Mouse (Mus musculus) bone marrow macrophage, adult 2 months (primary cell): Measurements from ENCODE around the gene Cdrt4.

Source experiments
- CTCF ChIP-seq: IDR thresholded peaks from 2 replicates; pipeline ENCODE4 v1.5.1; 2012; ENCODE audit warnings: low read depth, mild to moderate bottlenecking, low read length, moderate library complexity
- POLR2A ChIP-seq: IDR thresholded peaks from 2 replicates; pipeline ENCODE4 v1.6.1; 2012; ENCODE audit warnings: mild to moderate bottlenecking, low read depth, low read length, borderline replicate concordance

DNA sequence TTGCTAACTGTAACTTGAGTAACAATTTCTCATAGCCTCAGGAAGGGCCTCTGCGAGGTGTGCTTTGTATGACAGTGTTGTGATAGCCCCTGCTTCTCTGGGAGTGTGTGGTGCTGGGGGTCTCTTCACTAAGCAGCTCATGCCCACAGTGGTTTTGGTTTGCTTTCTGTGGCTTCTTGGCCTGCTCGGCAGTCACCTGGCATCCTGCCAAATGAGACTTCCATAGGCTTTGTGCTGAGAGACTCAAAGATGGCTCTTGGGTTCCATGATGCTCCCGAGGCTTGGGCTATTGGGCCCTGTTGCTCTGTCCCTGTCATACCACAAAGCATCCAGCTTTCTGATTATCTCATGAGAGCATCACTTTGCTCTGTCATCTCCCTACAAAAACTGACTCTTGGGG lies 30.7 kb downstream of the Cdrt4 start:
- TF ChIP-seq POLR2A (no peak), CTCF (no peak)
